Mouse (Mus musculus) embryonic facial prominence, embryonic 11.5 days (tissue): ENCODE data around the gene Mfsd14a. TPM values are rescaled to one million over a fixed set of nuclear protein-coding genes. Genes with fewer than 3 reads are reported as not detected.
A peak's percentile ranks its signal among the peaks of the same experiment; 100 is the strongest.
"Not testable (repeated sequence)": the region's sequence is repeated elsewhere in the genome, so short reads cannot be mapped to it uniquely, and the experiment has no call there.

Experiments
- ATAC-seq: fragments of 200-750 bp; cut with Nextera tagmentation; replicated peaks from 2 replicates; pipeline ENCODE4 v1.8.0; 2017; ENCODE audit warnings: low read depth; ENCODE audit not compliant: insufficient number of reproducible peaks, low FRiP score, low TSS enrichment
- DNase-seq: peaks from one replicate; pipeline ENCODE4 v3.0.0-alpha.2; 2015; ENCODE audit warnings: low spot score
- H3K27ac ChIP-seq: fragments of 300-500 bp; sonication (generic); replicated peaks from 2 replicates; pipeline ENCODE4 v1.5.1; 2014; ENCODE audit warnings: mild to moderate bottlenecking, low read depth, low read length, control low read depth
- H3K27me3 ChIP-seq: fragments of 300-500 bp; sonication (generic); 2 replicates; pipeline ENCODE4 v1.6.1; 2014; ENCODE audit warnings: mild to moderate bottlenecking, low read length, moderate library complexity, mixed read lengths; ENCODE audit not compliant: control insufficient read depth, insufficient read depth
- H3K36me3 ChIP-seq: fragments of 300-500 bp; sonication (generic); replicated peaks from 2 replicates; pipeline ENCODE4 v1.6.1; 2014; ENCODE audit warnings: low read depth, mild to moderate bottlenecking, low read length, moderate library complexity, mixed read lengths; ENCODE audit not compliant: control insufficient read depth, insufficient read depth
- H3K4me1 ChIP-seq: fragments of 300-500 bp; sonication (generic); 2 replicates; pipeline ENCODE4 v1.6.1; 2014; ENCODE audit warnings: low read length, mixed read lengths; ENCODE audit not compliant: control insufficient read depth, insufficient read depth
- H3K4me2 ChIP-seq: fragments of 300-500 bp; sonication (generic); 2 replicates; pipeline ENCODE4 v1.6.1; 2014; ENCODE audit warnings: low read depth, mild to moderate bottlenecking, control low read depth, low read length, moderate library complexity
- H3K4me3 ChIP-seq: fragments of 300-500 bp; sonication (generic); 2 replicates; pipeline ENCODE4 v1.5.1; 2014; ENCODE audit warnings: low read depth, low read length, control low read depth
- H3K9ac ChIP-seq: fragments of 300-500 bp; sonication (generic); replicated peaks from 2 replicates; pipeline ENCODE4 v1.6.1; 2014; ENCODE audit warnings: mild to moderate bottlenecking, control low read depth, low read length
- H3K9me3 ChIP-seq: fragments of 300-500 bp; sonication (generic); replicated peaks from 2 replicates; pipeline ENCODE4 v1.6.1; 2016; ENCODE audit warnings: mild to moderate bottlenecking, low read length, inconsistent platforms, mixed read lengths; ENCODE audit not compliant: control insufficient read depth
- WGBS: fragments of 180-500 bp; shearing (Covaris S2); extraction: QIAGEN DNeasy Blood & Tissue Kit; methylation state at CpG from one replicate; pipeline ENCODE4 v1.1.7; 2014; 5-methylcytosine and 5-hydroxymethylcytosine counted together
- polyA plus RNA-seq: library from polyadenylated mRNA; unstranded; fragments of >200 nt; fragmentation: Nextera tagmentation; extraction: Ambion mirVana; gene quantifications from 2 replicates; pipeline ENCODE4 v1.2.1, GENCODE M21; 2014

The Mfsd14a gene
- polyA plus RNA-seq, 1 experiment from 2014 or later: 105 TPM

- Histone ChIP-seq H3K9ac (no peak overlapping the region), H3K27ac (no peak overlapping the region), H3K4me3 (no peak overlapping the region), H3K36me3 (no peaks in the 10 kb centered on the region), H3K27me3 (no peaks in the 10 kb centered on the region), H3K4me2 (no peak overlapping the region), H3K9me3 (no peaks in the 10 kb centered on the region), H3K4me1 (no peaks in the 10 kb centered on the region)
- DNase-seq (no peak), ATAC-seq (no peak)
- 94% methylated on average over 2 of the region's 2 CpGs for WGBS
Observed at GRCm38 (mm10) chr3:116695666-116695985, 33.1 kb upstream of the Mfsd14a start.

DNA sequence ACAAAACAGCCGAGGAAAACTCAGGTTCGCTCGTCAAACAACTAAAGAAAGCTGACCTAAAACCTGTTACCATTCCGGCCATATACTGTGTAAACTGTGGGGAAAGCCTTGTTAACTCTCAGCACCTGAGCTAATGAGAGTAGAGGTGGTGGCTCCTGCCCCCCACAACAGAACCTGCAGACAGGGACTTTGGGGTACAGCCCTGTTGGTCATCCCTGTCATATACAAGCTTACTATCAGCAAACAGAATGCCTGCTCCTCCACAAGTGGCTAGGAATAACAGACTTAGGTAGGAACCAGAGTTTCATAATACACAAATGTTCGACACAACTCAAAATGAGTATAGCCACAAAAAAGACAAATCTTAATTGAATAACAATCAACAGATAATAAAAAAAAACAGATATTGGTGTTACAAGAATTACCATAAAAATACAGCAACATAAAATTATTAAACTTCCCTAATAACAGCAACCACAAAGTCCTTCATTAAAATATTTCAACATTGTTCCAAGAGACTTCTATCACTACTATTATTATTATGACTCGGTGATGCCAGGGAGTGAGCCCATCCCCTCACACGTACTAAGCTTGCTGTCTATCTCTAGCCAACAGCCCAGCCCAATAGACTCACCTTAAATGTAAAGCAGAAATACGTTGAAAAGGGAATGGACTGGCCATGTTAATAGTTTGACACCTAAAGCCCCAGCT is 32.6 kb upstream of the Mfsd14a start:
- ATAC-seq (no peak), DNase-seq (no peak)
- 91% methylated on average over 8 of the region's 8 CpGs for WGBS
- Histone ChIP-seq H3K4me2 (no peak overlapping the region), H3K27ac (no peak overlapping the region), H3K4me3 (no peak overlapping the region), H3K9me3 (no peaks in the 10 kb centered on the region), H3K27me3 (no peaks in the 10 kb centered on the region), H3K4me1 (no peaks in the 10 kb centered on the region), H3K36me3 (no peaks in the 10 kb centered on the region), H3K9ac (no peak overlapping the region)

DNA sequence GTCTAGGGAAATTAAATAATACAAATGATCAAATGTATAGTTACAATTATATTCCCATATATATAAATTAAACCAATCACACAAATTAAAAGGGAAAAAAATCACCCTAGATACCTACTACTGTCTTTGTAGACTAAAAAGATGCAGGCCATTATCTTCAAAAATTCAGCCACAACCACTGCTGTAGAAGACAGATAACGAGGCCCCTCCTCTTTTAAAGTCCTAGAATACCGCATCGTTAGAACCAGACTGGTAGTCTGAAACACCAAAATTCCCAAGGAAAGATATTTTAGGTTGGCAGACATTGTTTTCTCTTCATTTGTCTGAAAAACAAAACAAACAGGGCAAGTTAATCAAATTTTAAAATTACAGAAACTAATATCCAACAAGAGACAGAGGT is 31.8 kb upstream of the Mfsd14a start:
- ATAC-seq (no peak), DNase-seq (no peak)
- H3K36me3 ChIP-seq: no peaks in the 10 kb centered on the region
- no peaks in the 10 kb centered on the region for H3K27me3 ChIP-seq
- WGBS: 91% methylated on average over 3 of the region's 3 CpGs
- H3K4me2 ChIP-seq: no peak overlapping the region
- H3K4me3 ChIP-seq: no peak overlapping the region
- H3K4me1 ChIP-seq: no peaks in the 10 kb centered on the region
- H3K27ac ChIP-seq: no peak overlapping the region
- no peak overlapping the region for H3K9ac ChIP-seq
- no peaks in the 10 kb centered on the region for H3K9me3 ChIP-seq

- ATAC-seq: no peak
- H3K36me3 ChIP-seq: no peaks in the 10 kb centered on the region
- DNase-seq: no peak
- H3K4me3 ChIP-seq: no peak within 1 kb of the TSS
- no peaks in the 10 kb centered on the region for H3K9me3 ChIP-seq
- H3K27me3 ChIP-seq: no peaks in the 10 kb centered on the region
- H3K9ac ChIP-seq: no peak within 1 kb of the TSS
- H3K27ac ChIP-seq: no peak within 1 kb of the TSS
- no peak within 1 kb of the TSS for H3K4me2 ChIP-seq
- WGBS: 90% methylated on average over 1 of the region's 1 CpGs
- no peaks in the 10 kb centered on the region for H3K4me1 ChIP-seq
Observed at GRCm38 (mm10) chr3:116681160-116681559, 18.7 kb upstream of the Mfsd14a start, which contains the start of gene Gm43191. Gene Gm43191 (minus strand): TSS chr3:116681260.

GRCm38 (mm10) chr3:116664281-116664680 is 1.8 kb upstream of the Mfsd14a start:
- H3K27ac ChIP-seq, H3K4me2 ChIP-seq, H3K9me3 ChIP-seq, H3K4me3 ChIP-seq, H3K36me3 ChIP-seq, H3K4me1 ChIP-seq, H3K9ac ChIP-seq, ATAC-seq, DNase-seq, H3K27me3 ChIP-seq: not testable (repeated sequence)
- 92% methylated on average over 9 of the region's 9 CpGs for WGBS

DNA sequence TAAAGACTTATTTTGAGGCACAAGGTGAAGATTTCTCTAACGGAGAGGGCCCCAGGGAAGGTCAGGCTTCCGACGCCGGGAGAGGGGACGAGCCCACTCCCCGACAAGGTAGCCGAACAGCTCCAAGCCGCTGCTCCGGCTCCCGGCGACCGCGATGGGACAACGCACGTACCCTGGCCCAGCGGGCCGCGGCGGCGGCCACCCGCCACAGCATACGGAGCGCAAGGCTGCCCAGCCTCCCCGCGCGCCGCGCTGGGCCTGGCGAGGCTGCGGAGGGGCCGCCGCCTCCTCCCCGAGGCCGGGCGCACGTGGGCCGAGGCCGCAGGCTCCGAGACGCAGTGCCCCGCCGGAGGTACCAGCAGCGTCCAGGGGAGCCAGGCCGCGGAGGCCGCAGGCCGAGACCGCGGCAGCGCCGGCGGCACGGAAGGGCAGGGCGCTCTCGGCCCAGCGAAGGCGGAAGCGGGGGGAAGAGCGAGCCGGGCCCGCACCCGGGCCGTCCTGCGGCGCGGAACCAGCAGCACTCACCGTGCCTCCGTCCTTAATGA is 535 bp downstream of the Mfsd14a start:
- Histone ChIP-seq H3K4me1 (no peaks in the 10 kb centered on the region), H3K9me3 (no peaks in the 10 kb centered on the region), H3K27me3 (no peaks in the 10 kb centered on the region), H3K9ac (peak overlapping the region; percentile 98), H3K4me2 (peak overlapping the region; percentile 39), H3K27ac (peak overlapping the region; percentile 90), H3K4me3 (peak overlapping the region; percentile 99), H3K36me3 (no peaks in the 10 kb centered on the region)
- DNase-seq: peak; percentile 44
- ATAC-seq: peak; percentile 87
- WGBS: under 1% methylated on average over 51 of the region's 68 CpGs

- Histone ChIP-seq H3K27ac (peak overlapping the region; percentile 90; the same call in 1 of the 2 replicates), H3K4me1 (no peaks in the 10 kb centered on the region), H3K4me3 (peak overlapping the region; percentile 99), H3K9me3 (no peaks in the 10 kb centered on the region), H3K9ac (peak overlapping the region; percentile 98), H3K4me2 (peak overlapping the region; percentile 39), H3K36me3 (no peaks in the 10 kb centered on the region), H3K27me3 (no peaks in the 10 kb centered on the region)
- 6% methylated on average over 16 of the region's 16 CpGs for WGBS
- DNase-seq (peak; percentile 31), ATAC-seq (no peak)
Observed at GRCm38 (mm10) chr3:116661288-116661869, 1.1 kb downstream of the Mfsd14a start.

- no peaks in the 10 kb centered on the region for H3K36me3 ChIP-seq
- H3K27ac ChIP-seq: no peak overlapping the region
- DNase-seq: no peak
- no peaks in the 10 kb centered on the region for H3K4me1 ChIP-seq
- 81% methylated on average over 13 of the region's 13 CpGs for WGBS
- no peak overlapping the region for H3K9ac ChIP-seq
- no peak for ATAC-seq
- no peak overlapping the region for H3K4me2 ChIP-seq
- H3K4me3 ChIP-seq: no peak overlapping the region
- no peaks in the 10 kb centered on the region for H3K9me3 ChIP-seq
- no peaks in the 10 kb centered on the region for H3K27me3 ChIP-seq
Observed at GRCm38 (mm10) chr3:116659856-116660430, 2.5 kb downstream of the Mfsd14a start.
